Mouse (Mus musculus): Measurements from ENCODE around the gene Rab5a. TPM values are rescaled to one million over a fixed set of nuclear protein-coding genes. Genes with fewer than 3 reads are reported as not detected.

Gene Rab5a
- polyA plus RNA-seq (2012; rRNA removed): 10.2 and 14.2 TPM in 2 replicates

DNA sequence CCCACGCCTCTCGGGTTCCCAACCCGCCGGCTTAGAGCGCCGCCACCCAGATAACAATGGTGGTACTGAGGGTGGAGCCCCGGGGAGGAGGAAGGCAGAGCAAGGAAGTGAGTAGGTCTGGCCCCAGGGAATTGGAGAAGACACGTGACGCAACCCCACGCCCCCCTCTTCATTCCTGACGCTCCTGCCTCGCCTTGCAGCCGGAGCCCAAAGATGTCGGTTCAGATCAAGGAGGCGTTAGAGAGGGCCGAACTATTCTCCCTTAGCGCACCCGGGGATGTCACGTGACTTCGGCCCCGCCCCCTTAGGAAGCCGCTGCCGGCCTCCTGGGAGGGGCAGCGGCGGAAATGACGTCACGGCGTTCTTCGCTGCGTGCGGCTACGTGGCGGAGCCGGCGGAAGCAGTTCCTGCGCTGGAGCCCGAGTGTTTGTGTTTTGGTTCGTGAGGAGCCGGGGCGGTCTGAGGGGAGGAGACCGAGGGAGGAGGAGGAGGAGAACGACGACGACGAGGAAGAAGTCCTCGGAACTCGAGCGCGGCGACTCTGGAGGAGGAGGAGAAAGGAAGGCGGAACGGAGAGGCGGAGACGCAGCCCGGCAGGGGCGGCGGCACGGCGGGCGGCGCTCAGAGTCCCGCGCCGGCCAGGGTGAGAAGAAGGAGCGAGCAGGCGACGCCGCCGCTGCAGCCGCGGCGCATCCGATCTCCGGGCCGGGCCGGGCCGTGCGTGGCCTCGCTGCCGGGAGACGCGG lies at the start of gene Rab5a:
Rab5a (plus strand) TSS at position 377 of the 746 bp plus-strand sequence.
- H3K4me1 ChIP-seq (ENCODE audit: control insufficient read depth, insufficient read depth, low read length): peaks cover 11% of the 10 kb centered on the region; the same call in 1 of the 2 replicates
- DNase-seq: peak; percentile 99
- peak within 1 kb of the TSS; percentile 86 for H3K4me3 ChIP-seq (ENCODE audit: insufficient read depth, low read depth, low read length)
- peak within 1 kb of the TSS; percentile 98 for H3K27ac ChIP-seq (ENCODE audit: insufficient read depth, low read depth, low read length)
- H3K36me3 ChIP-seq (ENCODE audit: control insufficient read depth, insufficient read depth, low read length): peaks cover 1% of the 10 kb centered on the region; the same call in 1 of the 2 replicates
- TF ChIP-seq POLR2A (IDR thresholded peaks at IDR 0.05; ENCODE audit: low read depth, low read length) (peak; percentile 61), CTCF (conservative IDR thresholded peaks at IDR 0.05; ENCODE audit: insufficient read depth, insufficient read length, low read depth, low read length) (peak; percentile 13; the same call in 1 of the 2 replicates)
- no peaks in the 10 kb centered on the region for H3K27me3 ChIP-seq (replicated peaks; ENCODE audit: control insufficient read depth, insufficient read depth, low read length)
- under 1% methylated on average over 82 of the region's 82 CpGs for WGBS

GRCm38 (mm10) chr17:53456152-53456551 lies 22.9 kb upstream of the Rab5a start:
- Histone ChIP-seq H3K27me3 (replicated peaks; ENCODE audit: control insufficient read depth, insufficient read depth, low read length) (no peaks in the 10 kb centered on the region), H3K4me1 (ENCODE audit: control insufficient read depth, insufficient read depth, low read length) (no peaks in the 10 kb centered on the region), H3K4me3 (ENCODE audit: insufficient read depth, low read depth, low read length) (no peak overlapping the region), H3K36me3 (ENCODE audit: control insufficient read depth, insufficient read depth, low read length) (no peaks in the 10 kb centered on the region), H3K27ac (ENCODE audit: insufficient read depth, low read depth, low read length) (no peak overlapping the region)
- DNase-seq: no peak
- TF ChIP-seq CTCF (conservative IDR thresholded peaks at IDR 0.05; ENCODE audit: insufficient read depth, insufficient read length, low read depth, low read length): no peak
- TF ChIP-seq POLR2A (IDR thresholded peaks at IDR 0.05; ENCODE audit: low read depth, low read length): no peak
- WGBS: 67% methylated on average over 2 of the region's 2 CpGs

DNA sequence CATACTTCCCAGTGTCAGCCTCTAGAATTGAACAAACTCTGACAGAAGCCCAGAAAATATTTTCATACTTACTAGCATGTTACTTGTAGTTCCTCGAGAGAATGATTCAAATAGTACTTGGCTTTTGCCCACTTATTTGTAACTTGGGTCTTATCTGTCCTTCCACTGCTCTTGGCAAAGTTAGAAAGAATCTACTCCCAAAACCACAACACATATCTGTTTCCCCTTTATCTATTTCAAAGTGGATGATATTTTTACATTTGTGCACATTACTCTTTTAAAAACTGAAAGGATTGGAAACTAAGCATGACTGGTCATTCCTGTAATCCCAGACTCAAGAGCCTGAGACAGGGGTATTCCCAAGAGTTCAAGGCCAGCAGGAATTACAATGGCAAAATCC lies 22.3 kb upstream of the Rab5a start:
- Histone ChIP-seq H3K27ac (ENCODE audit: insufficient read depth, low read depth, low read length) (no peak overlapping the region), H3K4me3 (ENCODE audit: insufficient read depth, low read depth, low read length) (no peak overlapping the region), H3K4me1 (ENCODE audit: control insufficient read depth, insufficient read depth, low read length) (no peaks in the 10 kb centered on the region), H3K27me3 (replicated peaks; ENCODE audit: control insufficient read depth, insufficient read depth, low read length) (no peaks in the 10 kb centered on the region), H3K36me3 (ENCODE audit: control insufficient read depth, insufficient read depth, low read length) (no peaks in the 10 kb centered on the region)
- TF ChIP-seq POLR2A (IDR thresholded peaks at IDR 0.05; ENCODE audit: low read depth, low read length) (no peak), CTCF (conservative IDR thresholded peaks at IDR 0.05; ENCODE audit: insufficient read depth, insufficient read length, low read depth, low read length) (no peak)
- 72% methylated on average over 1 of the region's 1 CpGs for WGBS
- no peak for DNase-seq

DNA sequence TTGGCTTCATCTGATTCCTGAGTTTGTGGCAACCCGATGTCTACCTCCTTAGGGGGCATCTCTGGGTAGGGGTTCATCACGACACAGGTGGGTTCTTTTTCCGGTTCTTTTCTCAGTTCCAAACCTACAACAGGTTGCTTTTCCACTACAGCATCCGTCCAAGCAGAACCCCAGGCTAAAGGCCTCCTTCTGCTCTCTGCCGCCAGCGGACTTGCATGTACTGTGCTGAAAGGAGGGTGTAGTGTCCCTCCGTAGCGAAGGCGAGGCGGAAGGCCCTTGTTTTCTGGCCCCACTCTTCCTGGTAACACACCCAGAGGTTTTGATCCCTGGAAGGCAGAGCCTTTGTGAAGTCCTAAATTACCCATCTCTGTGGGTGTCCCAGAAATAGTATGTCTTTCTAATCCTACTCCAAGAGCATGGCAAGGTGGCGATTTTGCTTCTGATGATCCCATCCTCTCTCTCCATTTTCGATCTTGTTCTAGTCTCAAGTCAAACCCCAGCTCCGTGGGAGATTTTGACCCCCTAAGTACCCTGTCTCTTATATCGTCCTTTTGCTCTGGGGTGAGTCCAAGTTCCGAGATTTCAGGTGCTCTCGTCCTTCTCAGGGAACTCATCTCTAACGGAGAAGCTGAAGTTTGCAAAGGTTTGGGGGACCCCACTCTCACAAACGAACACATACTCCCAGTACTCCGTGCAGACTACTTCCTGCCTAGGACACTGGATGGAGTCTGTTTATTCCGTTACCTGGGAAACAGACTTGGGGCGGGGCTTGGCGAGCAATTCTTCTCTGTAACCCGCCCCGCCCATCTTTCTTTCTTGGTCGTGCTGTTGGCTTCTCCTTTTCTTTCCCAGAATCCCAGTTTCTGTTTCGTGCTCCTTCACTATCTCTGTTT lies 16.2 kb upstream of the Rab5a start, which contains the start of gene Efhb:
Efhb (minus strand) TSS at position 719 of the 893 bp plus-strand sequence.
- 23% methylated on average over 26 of the region's 26 CpGs for WGBS
- peak; percentile 95 for DNase-seq
- Histone ChIP-seq H3K27me3 (replicated peaks; ENCODE audit: control insufficient read depth, insufficient read depth, low read length) (no peaks in the 10 kb centered on the region), H3K4me1 (ENCODE audit: control insufficient read depth, insufficient read depth, low read length) (no peaks in the 10 kb centered on the region), H3K4me3 (ENCODE audit: insufficient read depth, low read depth, low read length) (peak within 1 kb of the TSS; percentile 38), H3K36me3 (ENCODE audit: control insufficient read depth, insufficient read depth, low read length) (no peaks in the 10 kb centered on the region), H3K27ac (ENCODE audit: insufficient read depth, low read depth, low read length) (no peak within 1 kb of the TSS)
- TF ChIP-seq CTCF (conservative IDR thresholded peaks at IDR 0.05; ENCODE audit: insufficient read depth, insufficient read length, low read depth, low read length) (no peak), POLR2A (IDR thresholded peaks at IDR 0.05; ENCODE audit: low read depth, low read length) (no peak)

GRCm38 (mm10) chr17:53463496-53463840 lies 15.6 kb upstream of the Rab5a start:
- WGBS: 13% methylated on average over 8 of the region's 9 CpGs

GRCm38 (mm10) chr17:53465569-53465968 lies 13.5 kb upstream of the Rab5a start:
- Histone ChIP-seq H3K27ac (ENCODE audit: insufficient read depth, low read depth, low read length) (no peak overlapping the region), H3K36me3 (ENCODE audit: control insufficient read depth, insufficient read depth, low read length) (no peaks in the 10 kb centered on the region), H3K27me3 (replicated peaks; ENCODE audit: control insufficient read depth, insufficient read depth, low read length) (no peaks in the 10 kb centered on the region), H3K4me3 (ENCODE audit: insufficient read depth, low read depth, low read length) (no peak overlapping the region), H3K4me1 (ENCODE audit: control insufficient read depth, insufficient read depth, low read length) (no peaks in the 10 kb centered on the region)
- 64% methylated on average over 4 of the region's 4 CpGs for WGBS
- TF ChIP-seq CTCF (conservative IDR thresholded peaks at IDR 0.05; ENCODE audit: insufficient read depth, insufficient read length, low read depth, low read length) (peak; percentile 53), POLR2A (IDR thresholded peaks at IDR 0.05; ENCODE audit: low read depth, low read length) (no peak)
- peak; percentile 22 for DNase-seq

More at GRCm38 (mm10) chr17:53463496-53463840, 15.6 kb upstream of the Rab5a start:
- Histone ChIP-seq H3K4me1 (ENCODE audit: control insufficient read depth, insufficient read depth, low read length) (no peaks in the 10 kb centered on the region), H3K27ac (ENCODE audit: insufficient read depth, low read depth, low read length) (no peak overlapping the region), H3K27me3 (replicated peaks; ENCODE audit: control insufficient read depth, insufficient read depth, low read length) (no peaks in the 10 kb centered on the region), H3K4me3 (ENCODE audit: insufficient read depth, low read depth, low read length) (peak overlapping the region; percentile 38), H3K36me3 (ENCODE audit: control insufficient read depth, insufficient read depth, low read length) (no peaks in the 10 kb centered on the region)
- TF ChIP-seq POLR2A (IDR thresholded peaks at IDR 0.05; ENCODE audit: low read depth, low read length) (no peak), CTCF (conservative IDR thresholded peaks at IDR 0.05; ENCODE audit: insufficient read depth, insufficient read length, low read depth, low read length) (no peak)
- no peak for DNase-seq

DNA sequence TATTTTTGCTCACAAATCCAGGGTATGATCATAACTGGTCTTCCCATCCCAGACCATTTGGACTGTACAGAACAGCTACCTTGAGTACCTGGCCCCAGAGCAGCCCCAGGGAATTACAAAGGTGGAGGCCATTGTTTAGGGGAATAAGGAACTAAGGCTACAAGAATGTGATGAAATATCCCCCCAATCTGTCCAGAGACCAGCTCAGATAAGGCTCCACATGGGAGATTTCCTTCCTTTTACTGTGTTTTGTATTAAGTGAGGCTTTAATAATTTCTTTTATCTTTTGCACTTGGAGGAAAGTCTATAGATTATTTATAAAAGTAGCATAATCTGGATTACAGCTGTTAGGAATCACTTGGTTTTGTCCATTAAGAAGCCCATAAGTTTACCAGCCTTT lies 10.3 kb upstream of the Rab5a start:
- TF ChIP-seq POLR2A (IDR thresholded peaks at IDR 0.05; ENCODE audit: low read depth, low read length): no peak
- TF ChIP-seq CTCF (conservative IDR thresholded peaks at IDR 0.05; ENCODE audit: insufficient read depth, insufficient read length, low read depth, low read length): no peak
- DNase-seq: no peak
- Histone ChIP-seq H3K4me3 (ENCODE audit: insufficient read depth, low read depth, low read length) (no peak overlapping the region), H3K36me3 (ENCODE audit: control insufficient read depth, insufficient read depth, low read length) (no peaks in the 10 kb centered on the region), H3K4me1 (ENCODE audit: control insufficient read depth, insufficient read depth, low read length) (no peaks in the 10 kb centered on the region), H3K27me3 (replicated peaks; ENCODE audit: control insufficient read depth, insufficient read depth, low read length) (no peaks in the 10 kb centered on the region), H3K27ac (ENCODE audit: insufficient read depth, low read depth, low read length) (no peak overlapping the region)

Data from kidney, adult 2 months (tissue).